Mouse (Mus musculus): ENCODE measurements around the gene Vmn1r129. TPM values are rescaled to one million over a fixed set of nuclear protein-coding genes. Genes with fewer than 3 reads are reported as not detected.
"Not testable (repeated sequence)": the region's sequence is repeated elsewhere in the genome, so short reads cannot be mapped to it uniquely, and the experiment has no call there.

Gene Vmn1r129
- not detected in 2 replicates for polyA plus RNA-seq (2014; fragmentation: Nextera tagmentation; extraction: Ambion mirVana)

- ATAC-seq (ENCODE audit: insufficient number of reproducible peaks, insufficient read depth, low FRiP score, low read depth); H3K9me3 ChIP-seq (ENCODE audit: control insufficient read depth, low read depth, low read length); H3K4me2 ChIP-seq (replicated peaks; ENCODE audit: low read depth, low read length); H3K4me3 ChIP-seq (ENCODE audit: low read depth, low read length); H3K36me3 ChIP-seq (ENCODE audit: control insufficient read depth, insufficient read depth, low read length); H3K4me1 ChIP-seq (ENCODE audit: control insufficient read depth, insufficient read depth, low read length); H3K27me3 ChIP-seq (ENCODE audit: control insufficient read depth, insufficient read depth, low read length); H3K9ac ChIP-seq (replicated peaks; ENCODE audit: low read depth, low read length); H3K27ac ChIP-seq (ENCODE audit: low read length): not testable (repeated sequence)
- no CpG with 5 or more reads among the region's 1 CpGs for whole genome bisulfite sequencing
These were observed at the start of gene Vmn1r129 for GRCm38 (mm10) chr7:21361191-21361590. Vmn1r129 (minus strand) TSS chr7:21361291.

- not testable (repeated sequence) for H3K4me3 ChIP-seq (ENCODE audit: low read depth, low read length); H3K36me3 ChIP-seq (ENCODE audit: control insufficient read depth, insufficient read depth, low read length); H3K27me3 ChIP-seq (ENCODE audit: control insufficient read depth, insufficient read depth, low read length); H3K4me2 ChIP-seq (replicated peaks; ENCODE audit: low read depth, low read length); ATAC-seq (ENCODE audit: insufficient number of reproducible peaks, insufficient read depth, low FRiP score, low read depth); H3K27ac ChIP-seq (ENCODE audit: low read length); H3K4me1 ChIP-seq (ENCODE audit: control insufficient read depth, insufficient read depth, low read length); H3K9me3 ChIP-seq (ENCODE audit: control insufficient read depth, low read depth, low read length); H3K9ac ChIP-seq (replicated peaks; ENCODE audit: low read depth, low read length)
- 60% methylated on average over 1 of the region's 1 CpGs for WGBS
These were observed 12.0 kb downstream of the Vmn1r129 start, which contains the start of gene Vmn1r128 for GRCm38 (mm10) chr7:21349073-21349472. Vmn1r128 (plus strand) TSS chr7:21349373.

- H3K4me1 ChIP-seq (ENCODE audit: control insufficient read depth, insufficient read depth, low read length); H3K9me3 ChIP-seq (ENCODE audit: control insufficient read depth, low read depth, low read length); ATAC-seq (ENCODE audit: insufficient number of reproducible peaks, insufficient read depth, low FRiP score, low read depth); H3K9ac ChIP-seq (replicated peaks; ENCODE audit: low read depth, low read length); H3K27ac ChIP-seq (ENCODE audit: low read length); H3K36me3 ChIP-seq (ENCODE audit: control insufficient read depth, insufficient read depth, low read length); H3K27me3 ChIP-seq (ENCODE audit: control insufficient read depth, insufficient read depth, low read length); H3K4me2 ChIP-seq (replicated peaks; ENCODE audit: low read depth, low read length); H3K4me3 ChIP-seq (ENCODE audit: low read depth, low read length): not testable (repeated sequence)
- WGBS: no CpG with 5 or more reads among the region's 3 CpGs
These were observed 41.3 kb downstream of the Vmn1r129 start, which contains the start of gene Vmn1r127 for GRCm38 (mm10) chr7:21319761-21320160. Vmn1r127 (minus strand) TSS chr7:21319861.

Other genes starting within 250 kb of the Vmn1r129 start
- not detected in 2 replicates for gene Vmn1r122, start 227.2 kb downstream of the Vmn1r129 start, polyA plus RNA-seq (2014; fragmentation: Nextera tagmentation; extraction: Ambion mirVana)
- not detected in 2 replicates for gene Vmn1r123, start 199.1 kb downstream of the Vmn1r129 start, polyA plus RNA-seq (2014; fragmentation: Nextera tagmentation; extraction: Ambion mirVana)
- gene Gm5157, start 170.9 kb downstream of the Vmn1r129 start, polyA plus RNA-seq (2014; fragmentation: Nextera tagmentation; extraction: Ambion mirVana): not detected in 2 replicates
- not detected in 2 replicates for gene Vmn1r124, start 100.7 kb downstream of the Vmn1r129 start, polyA plus RNA-seq (2014; fragmentation: Nextera tagmentation; extraction: Ambion mirVana)
- gene Vmn1r125, start 89.1 kb downstream of the Vmn1r129 start, polyA plus RNA-seq (2014; fragmentation: Nextera tagmentation; extraction: Ambion mirVana): not detected in 2 replicates
- gene Vmn1r126, start 59.8 kb downstream of the Vmn1r129 start, polyA plus RNA-seq (2014; fragmentation: Nextera tagmentation; extraction: Ambion mirVana): not detected in 2 replicates
- gene Vmn1r127, start 41.4 kb downstream of the Vmn1r129 start, polyA plus RNA-seq (2014; fragmentation: Nextera tagmentation; extraction: Ambion mirVana): not detected in 2 replicates
- not detected in 2 replicates for gene Vmn1r128, start 11.9 kb downstream of the Vmn1r129 start, polyA plus RNA-seq (2014; fragmentation: Nextera tagmentation; extraction: Ambion mirVana)
- not detected in 2 replicates for gene Gm6882, start 71.5 kb upstream of the Vmn1r129 start, polyA plus RNA-seq (2014; fragmentation: Nextera tagmentation; extraction: Ambion mirVana)
- not detected in 2 replicates for gene Vmn1r130, start 150.5 kb upstream of the Vmn1r129 start, polyA plus RNA-seq (2014; fragmentation: Nextera tagmentation; extraction: Ambion mirVana)
- not detected in 2 replicates for gene Vmn1r131, start 184.8 kb upstream of the Vmn1r129 start, polyA plus RNA-seq (2014; fragmentation: Nextera tagmentation; extraction: Ambion mirVana)

Measured in stomach, embryonic 14.5 days (tissue).